Mouse (Mus musculus): Measurements from ENCODE around the gene B630019K06Rik.
"Not testable (repeated sequence)": the region's sequence is repeated elsewhere in the genome, so short reads cannot be mapped to it uniquely, and the experiment has no call there.

The B630019K06Rik gene

GRCm38 (mm10) chrX:8892343-8893155 lies at the start of gene B630019K06Rik:
TSS of gene B630019K06Rik (plus strand) at chrX:8892382.
- CTCF ChIA-PET, result interaction anchor here (0.6 kb wide), 1 partner anchor 1013 kb away, joined by 3 read pairs; no protein-coding TSS in a partner anchor

- CTCF ChIA-PET, result no interaction called here
These were observed 48.5 kb upstream of the B630019K06Rik start, which contains the start of gene Gm6592 for GRCm38 (mm10) chrX:8843694-8844093. TSS of gene Gm6592 (plus strand) at chrX:8843994.

- CTCF ChIA-PET, result no interaction called here
These were observed 39.7 kb upstream of the B630019K06Rik start for GRCm38 (mm10) chrX:8852486-8852885.

GRCm38 (mm10) chrX:8864331-8864730 lies 27.9 kb upstream of the B630019K06Rik start:
- CTCF ChIA-PET, result not testable (repeated sequence)

- CTCF ChIA-PET, result not testable (repeated sequence)
These were observed 18.2 kb upstream of the B630019K06Rik start, which contains the start of gene Gm5751 for GRCm38 (mm10) chrX:8873953-8874352. TSS of gene Gm5751 (plus strand) at chrX:8874253.

GRCm38 (mm10) chrX:8884336-8884735 lies 7.8 kb upstream of the B630019K06Rik start:
- CTCF ChIA-PET, result no interaction called here

GRCm38 (mm10) chrX:8891975-8892342 lies 223 bp upstream of the B630019K06Rik start:
- CTCF ChIA-PET, result interaction anchor here (0.6 kb wide), 1 partner anchor 1012 kb away, joined by 3 read pairs; no protein-coding TSS in a partner anchor

GRCm38 (mm10) chrX:8893182-8893651 lies 1.0 kb downstream of the B630019K06Rik start:
- CTCF ChIA-PET, result no interaction called here

GRCm38 (mm10) chrX:8900823-8901222 lies 8.6 kb downstream of the B630019K06Rik start:
- CTCF ChIA-PET, result interaction anchor here (0.6 kb wide), 1 partner anchor 547 kb away, joined by 6 read pairs; no protein-coding TSS in a partner anchor

- CTCF ChIA-PET, result no interaction called here
These were observed 9.8 kb downstream of the B630019K06Rik start for GRCm38 (mm10) chrX:8901906-8902472.

- CTCF ChIA-PET, result no interaction called here
These were observed 28.9 kb downstream of the B630019K06Rik start for GRCm38 (mm10) chrX:8921080-8921479.

- CTCF ChIA-PET, result no interaction called here
These were observed 29.8 kb downstream of the B630019K06Rik start for GRCm38 (mm10) chrX:8921813-8922607.

- CTCF ChIA-PET, result no interaction called here
These were observed 35.1 kb downstream of the B630019K06Rik start for GRCm38 (mm10) chrX:8927308-8927707.

- CTCF ChIA-PET, result no interaction called here
These were observed 51.9 kb downstream of the B630019K06Rik start for GRCm38 (mm10) chrX:8944041-8944440.

All from spleen, embryonic (tissue).